Mouse (Mus musculus): ENCODE measurements around the gene Dkkl1.

The Dkkl1 gene

DNA sequence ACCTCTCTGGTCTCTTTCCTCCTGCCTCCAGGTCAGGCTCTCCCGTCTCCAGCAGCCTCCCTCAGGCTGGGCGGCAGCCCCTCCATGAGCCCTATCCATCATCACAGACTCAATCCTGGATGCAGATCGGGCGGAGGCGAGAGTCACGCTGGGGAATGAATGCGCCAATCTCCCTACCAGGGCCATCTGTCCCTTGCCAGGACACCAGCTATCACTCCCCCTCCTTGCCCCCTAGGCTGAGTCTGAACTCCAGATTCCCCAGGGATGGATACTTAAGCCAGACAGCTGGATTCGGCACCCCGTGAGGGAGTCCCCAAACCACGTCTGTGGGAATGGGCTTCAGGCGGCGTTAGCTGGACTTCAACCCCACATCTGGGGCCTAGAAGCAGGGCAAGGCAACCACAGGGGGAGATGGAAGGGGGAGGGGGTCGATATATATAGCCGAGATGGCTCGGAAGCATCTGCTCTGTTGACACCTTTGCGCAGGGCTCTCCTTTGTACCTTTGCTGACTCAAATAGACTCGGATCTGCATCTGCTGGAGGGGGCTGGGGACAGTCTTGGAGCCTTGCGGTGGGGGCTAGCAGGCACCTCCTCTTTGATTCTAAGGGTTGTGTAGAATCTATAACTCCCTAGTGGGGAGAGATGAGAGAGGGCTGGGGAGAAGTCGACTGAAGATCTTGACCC lies 44.0 kb downstream of the Dkkl1 start:
- no peak for DNase-seq (ENCODE audit: low spot score)

GRCm38 (mm10) chr7:45166950-45167401 lies 45.0 kb downstream of the Dkkl1 start:
- no peak for DNase-seq (ENCODE audit: low spot score)

- DNase-seq (ENCODE audit: low spot score), result no peak
Observed at GRCm38 (mm10) chr7:45165701-45166100, 46.2 kb downstream of the Dkkl1 start.

DNA sequence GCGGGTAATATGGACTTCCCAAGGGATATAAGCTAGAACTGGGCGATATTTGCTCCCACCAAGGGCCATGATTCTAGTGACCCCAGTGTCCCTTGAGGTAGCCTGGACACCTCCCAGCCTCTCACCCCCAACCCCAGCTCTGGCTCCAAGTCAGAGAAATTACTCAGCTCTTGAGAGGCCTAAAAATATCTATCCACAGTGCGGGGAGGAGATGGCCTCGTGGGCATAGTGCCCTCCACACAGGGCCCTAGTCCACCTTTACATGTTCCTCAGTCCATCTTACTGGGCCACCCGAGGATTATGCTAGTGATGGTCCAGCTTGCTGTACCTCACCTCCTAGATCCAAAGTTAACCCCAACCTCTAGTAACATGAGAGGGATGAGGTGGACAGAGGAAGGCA lies 47.1 kb downstream of the Dkkl1 start:
- DNase-seq (ENCODE audit: low spot score), result no peak

DNA sequence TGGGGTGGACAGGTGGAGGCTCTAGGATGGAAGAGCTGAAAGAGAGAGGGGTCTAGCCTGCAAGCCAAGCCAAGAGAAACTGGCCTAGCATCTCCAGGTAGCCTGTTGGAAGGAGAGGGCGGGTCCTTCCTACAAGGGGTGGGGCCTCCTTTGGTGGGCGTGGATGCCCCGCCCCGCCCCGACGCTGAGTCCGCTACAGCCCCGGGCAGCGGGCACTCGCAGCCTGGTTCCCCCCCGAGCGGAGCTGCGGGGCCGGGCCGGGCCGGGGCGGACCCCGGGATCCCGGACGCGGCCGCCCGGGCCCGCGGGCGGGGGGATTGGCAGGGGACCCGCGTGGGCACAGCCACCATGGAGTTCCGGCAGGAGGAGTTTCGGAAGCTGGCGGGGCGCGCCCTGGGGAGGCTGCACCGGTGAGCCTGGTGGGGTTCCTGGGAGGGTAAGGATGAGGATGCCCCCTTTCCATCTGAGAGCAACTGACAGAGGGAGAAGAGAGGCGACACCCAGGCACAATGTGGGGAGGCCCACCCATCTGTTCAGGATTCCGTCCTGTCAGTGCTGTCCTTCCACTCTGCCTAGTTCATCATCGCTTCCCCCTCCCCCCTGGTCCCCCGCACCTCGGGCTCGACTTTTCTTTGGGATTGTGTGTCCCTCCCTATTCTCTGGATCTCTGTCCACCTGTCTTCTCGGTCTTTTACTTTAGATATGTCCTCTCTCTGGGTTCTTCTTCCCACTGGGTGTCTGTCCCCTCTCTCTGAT lies 48.0 kb downstream of the Dkkl1 start, which contains the start of gene Slc17a7:
Gene Slc17a7 (plus strand): TSS at position 215 of the 756 bp plus-strand sequence.
- DNase-seq (ENCODE audit: low spot score), result no peak

- no peak for DNase-seq (ENCODE audit: low spot score)
Observed at GRCm38 (mm10) chr7:45162996-45163615, 48.8 kb downstream of the Dkkl1 start.

- DNase-seq (ENCODE audit: low spot score), result no peak
Observed at GRCm38 (mm10) chr7:45162551-45162950, 49.4 kb downstream of the Dkkl1 start.

- DNase-seq (ENCODE audit: low spot score), result peak; percentile 67
Observed at GRCm38 (mm10) chr7:45161612-45162473, 50.1 kb downstream of the Dkkl1 start.

- no peak for DNase-seq (ENCODE audit: low spot score)
Observed at GRCm38 (mm10) chr7:45160866-45161265, 51.1 kb downstream of the Dkkl1 start.

DNA sequence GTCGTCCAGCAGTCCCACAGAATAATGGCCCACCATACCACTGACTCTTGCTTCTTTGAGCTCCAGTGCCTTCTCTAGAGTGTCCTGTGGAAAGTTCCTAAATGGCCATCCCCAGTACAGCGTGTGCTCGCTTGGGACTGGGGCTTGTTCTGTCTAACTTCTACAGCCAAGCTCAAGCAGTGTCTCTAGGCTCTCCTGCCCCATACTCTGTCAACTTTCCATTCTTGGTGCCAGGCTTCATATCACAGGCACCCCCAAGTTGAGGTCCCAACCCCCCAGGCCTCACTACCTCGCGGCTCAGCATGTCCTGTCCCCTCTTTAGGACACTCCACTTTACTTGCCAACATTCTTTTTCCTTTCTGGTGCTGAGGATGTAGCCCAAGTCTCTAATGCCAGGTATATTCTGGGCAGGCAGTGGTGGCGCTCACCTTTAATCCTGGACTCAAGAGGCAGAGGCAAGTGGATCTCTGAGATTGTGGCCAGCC lies 51.6 kb downstream of the Dkkl1 start:
- no peak for DNase-seq (ENCODE audit: low spot score)

DNA sequence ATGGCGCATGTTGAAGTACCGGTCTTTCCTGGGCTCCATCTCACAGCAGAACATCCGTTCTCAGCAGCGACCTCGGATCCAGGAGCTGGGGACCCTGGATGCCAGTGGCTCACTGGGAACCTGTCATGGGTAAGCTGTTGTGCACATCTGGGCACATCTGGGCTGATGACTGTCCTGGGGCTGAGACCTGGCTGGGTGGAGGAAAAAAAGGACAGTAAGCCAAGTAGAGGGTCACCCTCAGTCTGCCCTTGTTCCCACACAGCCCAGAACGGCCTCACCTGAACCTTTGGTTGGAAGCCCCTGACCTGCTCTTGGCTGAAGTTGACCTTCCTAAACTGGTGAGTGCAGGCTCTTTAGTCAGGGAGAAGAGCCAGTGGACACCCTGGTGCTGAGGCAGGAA lies 53.0 kb downstream of the Dkkl1 start:
- no peak for DNase-seq (ENCODE audit: low spot score)

All from c-Kit-positive CD71-positive TER-119-positive erythroid progenitor cells, embryonic 14.5 days (primary cell).